Mouse (Mus musculus) C2C12 (cell line): Measurements from ENCODE around the gene Golga4. TPM values are rescaled to one million over a fixed set of nuclear protein-coding genes. Genes with fewer than 3 reads are reported as not detected.

Experiments used
- H3K27me3 ChIP-seq: one replicate; pipeline ENCODE4 v1.6.1; 2011; ENCODE audit not compliant: control insufficient read depth, insufficient read depth, insufficient read length
- H3K36me3 ChIP-seq: one replicate; pipeline ENCODE4 v1.6.1; 2011; ENCODE audit not compliant: control insufficient read depth, insufficient read depth
- H3K4me3 ChIP-seq: one replicate; pipeline ENCODE4 v1.5.1; 2011; ENCODE audit warnings: mild to moderate bottlenecking, control low read depth; ENCODE audit not compliant: poor library complexity, insufficient read depth, severe bottlenecking
- H3K79me2 ChIP-seq: one replicate; pipeline ENCODE4 v1.6.1; 2011; ENCODE audit not compliant: control insufficient read depth, insufficient read depth
- H3K79me3 ChIP-seq: one replicate; pipeline ENCODE4 v1.6.1; 2011; ENCODE audit warnings: low read depth, control low read depth
- H3ac ChIP-seq: one replicate; pipeline ENCODE3; 2011; ENCODE audit warnings: low read depth; ENCODE audit not compliant: control insufficient read depth, insufficient read length
- CEBPB ChIP-seq: IDR thresholded peaks from one replicate; pipeline ENCODE4 v1.6.1; 2011; ENCODE audit warnings: low read depth, mild to moderate bottlenecking, control low read depth, moderate library complexity
- CTCF ChIP-seq: IDR thresholded peaks from one replicate; pipeline ENCODE4 v1.5.1; 2011; ENCODE audit not compliant: control insufficient read depth, insufficient read depth, insufficient read length
- FOSL1 ChIP-seq: IDR thresholded peaks from one replicate; pipeline ENCODE4 v1.8.0; 2011; ENCODE audit warnings: mild to moderate bottlenecking, low read length; ENCODE audit not compliant: poor library complexity, insufficient read depth, severe bottlenecking
- MAX ChIP-seq: IDR thresholded peaks from one replicate; pipeline ENCODE4 v1.6.1; 2011; ENCODE audit warnings: mild to moderate bottlenecking, control low read depth
- MYOD1 ChIP-seq: IDR thresholded peaks from one replicate; pipeline ENCODE4 v1.6.1; 2011; ENCODE audit warnings: low read depth; ENCODE audit not compliant: control insufficient read depth, insufficient read length
- MYOG ChIP-seq: IDR thresholded peaks from one replicate; pipeline ENCODE4 v1.6.1; 2011; ENCODE audit not compliant: control insufficient read depth, insufficient read length; ENCODE audit errors: extremely low read depth
- USF1 ChIP-seq: IDR thresholded peaks from one replicate; pipeline ENCODE4 v1.6.1; 2011; ENCODE audit warnings: low read depth, mild to moderate bottlenecking, control low read depth, moderate library complexity
- polyA plus RNA-seq: library from polyadenylated mRNA; unstranded; fragments of >200 nt; fragmentation: generic; extraction: Trizol; gene quantifications from one replicate; pipeline ENCODE4 v1.2.1, GENCODE M21; 2012; ENCODE audit warnings: missing spikeins

Gene Golga4
- polyA plus RNA-seq, 1 experiment, result 9.9 TPM

DNA sequence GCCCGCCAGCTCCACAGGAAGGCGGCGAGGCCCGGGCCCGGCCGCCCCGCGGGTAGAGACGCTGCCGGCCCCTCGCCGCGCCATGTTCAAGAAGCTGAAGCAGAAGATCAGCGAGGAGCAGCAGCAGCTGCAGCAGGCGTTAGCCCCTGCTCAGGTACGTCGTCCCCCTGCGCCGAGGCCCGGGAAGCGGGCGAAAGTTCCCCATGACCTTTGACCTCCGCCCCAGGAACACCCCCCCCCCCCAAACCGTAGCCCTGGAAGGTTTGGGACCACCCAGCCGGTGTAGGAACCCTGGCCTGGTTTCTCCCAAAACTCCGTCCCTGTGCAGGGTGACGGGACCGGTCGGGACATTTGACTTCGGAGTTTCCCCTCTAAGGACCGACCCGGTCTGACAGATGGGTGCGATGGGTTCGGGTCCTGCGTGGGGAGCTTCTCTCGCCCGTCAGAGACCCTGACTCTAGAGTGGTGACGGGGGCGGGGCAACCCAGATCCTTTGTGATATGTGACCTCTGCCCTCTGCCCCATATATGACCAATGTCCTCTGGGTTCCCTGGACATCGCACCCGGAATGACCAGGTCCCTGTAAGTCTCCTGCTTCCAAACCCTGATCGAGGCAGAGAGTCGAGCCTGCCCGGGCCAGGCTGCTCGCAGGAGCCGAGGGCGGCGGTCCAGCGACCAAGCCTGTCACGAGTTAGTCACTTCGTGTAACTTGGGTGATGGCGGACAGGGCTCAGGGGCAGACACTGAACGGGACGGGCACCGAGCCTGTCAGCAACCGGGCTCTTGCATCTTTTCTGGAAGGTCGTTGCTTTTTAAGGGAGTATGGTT is 551 bp downstream of the Golga4 start:
- Histone ChIP-seq H3K36me3 (no peaks in the 10 kb centered on the region), H3K4me3 (peak overlapping the region; percentile 72), H3K79me2 (peaks cover 55% of the 10 kb centered on the region), H3ac (peak overlapping the region; percentile 74), H3K79me3 (peaks cover 40% of the 10 kb centered on the region), H3K27me3 (no peaks in the 10 kb centered on the region)
- no peak for TF ChIP-seq USF1
- TF ChIP-seq MYOD1, result no peak
- no peak for TF ChIP-seq CTCF
- TF ChIP-seq CEBPB, result no peak
- TF ChIP-seq FOSL1, result no peak
- TF ChIP-seq MYOG, result no peak
- TF ChIP-seq MAX, result no peak

DNA sequence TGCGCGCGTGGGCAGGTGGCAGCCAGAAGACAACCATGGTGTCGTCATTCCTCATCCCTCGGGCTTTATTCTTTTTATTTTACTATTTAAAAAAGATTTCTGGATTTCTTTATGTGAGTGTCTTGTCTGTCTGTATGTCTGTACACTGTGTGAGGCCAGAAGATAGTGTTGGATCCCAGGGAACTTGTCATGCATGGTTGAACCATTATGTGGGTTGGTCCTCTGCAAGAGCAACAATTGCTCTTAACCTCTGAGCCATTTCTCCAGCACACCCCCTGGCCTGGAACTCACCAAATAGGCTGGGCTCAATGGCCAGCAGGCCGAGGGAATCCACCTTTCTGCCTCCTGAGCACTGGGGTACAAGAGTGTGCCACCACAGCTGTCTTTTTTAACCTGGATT is 1.5 kb downstream of the Golga4 start:
- no peaks in the 10 kb centered on the region for H3K27me3 ChIP-seq
- no peaks in the 10 kb centered on the region for H3K36me3 ChIP-seq
- H3K4me3 ChIP-seq, result no peak overlapping the region

GRCm38 (mm10) chr9:118508601-118509000 is 2.5 kb downstream of the Golga4 start:
- H3K79me3 ChIP-seq, result peaks cover 49% of the 10 kb centered on the region
- no peak for TF ChIP-seq USF1
- no peak for TF ChIP-seq MYOG
- no peak for TF ChIP-seq MYOD1
- no peak for TF ChIP-seq CEBPB
- TF ChIP-seq FOSL1, result no peak
- TF ChIP-seq CTCF, result no peak
- no peak for TF ChIP-seq MAX
- H3ac ChIP-seq, result no peak overlapping the region
- no peaks in the 10 kb centered on the region for H3K36me3 ChIP-seq
- H3K79me2 ChIP-seq, result peaks cover 75% of the 10 kb centered on the region
- H3K4me3 ChIP-seq, result no peak overlapping the region
- H3K27me3 ChIP-seq, result no peaks in the 10 kb centered on the region

More for the DNA sequence above, 1.5 kb downstream of the Golga4 start:
- Histone ChIP-seq H3K79me2 (peaks cover 64% of the 10 kb centered on the region), H3K79me3 (peaks cover 45% of the 10 kb centered on the region), H3ac (no peak overlapping the region)
- TF ChIP-seq CEBPB (no peak), MYOD1 (no peak), MYOG (no peak), CTCF (no peak), USF1 (no peak), MAX (no peak), FOSL1 (no peak)

DNA sequence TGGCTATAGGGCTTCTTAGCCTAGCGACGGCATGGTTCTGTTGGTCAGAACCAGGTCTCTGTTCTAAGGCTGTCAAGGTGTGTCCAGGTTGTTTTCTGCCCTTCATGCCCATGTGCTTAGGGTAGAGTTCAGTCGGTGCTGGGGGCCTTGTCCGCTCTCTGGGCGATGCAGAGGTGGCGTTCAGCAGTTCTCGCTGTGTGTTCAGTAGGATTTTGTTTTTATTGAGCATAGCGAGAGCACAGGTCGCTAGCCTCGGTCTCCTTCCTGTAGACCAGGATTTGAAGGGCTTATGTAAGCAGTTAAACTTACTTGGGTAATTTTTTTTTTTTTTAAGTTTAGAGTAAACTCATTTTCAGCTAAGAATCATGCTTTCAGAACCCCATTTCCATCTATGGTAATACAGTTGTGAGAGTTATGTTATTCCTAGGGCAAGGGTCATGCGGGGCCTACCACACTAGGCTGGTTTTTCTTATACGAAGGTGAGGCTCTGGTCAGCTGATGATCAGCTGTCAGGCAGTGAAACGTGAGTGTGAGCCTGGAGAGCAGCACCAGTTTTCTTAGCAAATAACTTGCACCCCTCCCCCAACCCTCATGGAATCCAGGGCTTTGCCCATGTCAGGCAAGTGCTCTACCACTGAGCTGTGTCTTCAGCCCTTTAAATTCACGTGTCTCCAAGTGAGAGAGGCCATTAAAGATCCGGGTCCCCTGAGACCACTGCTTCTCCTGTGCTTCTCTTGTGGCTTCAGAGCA is 5.0 kb downstream of the Golga4 start:
- Histone ChIP-seq H3ac (no peak overlapping the region), H3K36me3 (peaks cover 20% of the 10 kb centered on the region), H3K79me2 (peaks cover 94% of the 10 kb centered on the region), H3K4me3 (no peak overlapping the region), H3K27me3 (no peaks in the 10 kb centered on the region), H3K79me3 (peaks cover 49% of the 10 kb centered on the region)
- TF ChIP-seq CEBPB, result no peak
- no peak for TF ChIP-seq MYOD1
- no peak for TF ChIP-seq MYOG
- TF ChIP-seq FOSL1, result no peak
- TF ChIP-seq MAX, result no peak
- no peak for TF ChIP-seq USF1
- no peak for TF ChIP-seq CTCF

GRCm38 (mm10) chr9:118512681-118513233 is 6.7 kb downstream of the Golga4 start:
- peak; percentile 84 for TF ChIP-seq USF1
- no peak for TF ChIP-seq MYOD1
- H3ac ChIP-seq, result no peak overlapping the region
- peaks cover 38% of the 10 kb centered on the region for H3K79me3 ChIP-seq
- H3K79me2 ChIP-seq, result peaks cover 85% of the 10 kb centered on the region
- no peaks in the 10 kb centered on the region for H3K27me3 ChIP-seq
- peaks cover 25% of the 10 kb centered on the region for H3K36me3 ChIP-seq
- H3K4me3 ChIP-seq, result no peak overlapping the region
